Mouse (Mus musculus) skeletal muscle tissue, adult 2 months (tissue): Measurements from ENCODE around the gene Hbb-bs.
"Not testable (repeated sequence)": the region's sequence is repeated elsewhere in the genome, so short reads cannot be mapped to it uniquely, and the experiment has no call there.

ENCODE experiments used
- DNase-seq: peaks from one replicate; pipeline ENCODE4 v3.0.0-alpha.2; 2012; ENCODE audit warnings: low read depth, low spot score

The Hbb-bs gene

DNA sequence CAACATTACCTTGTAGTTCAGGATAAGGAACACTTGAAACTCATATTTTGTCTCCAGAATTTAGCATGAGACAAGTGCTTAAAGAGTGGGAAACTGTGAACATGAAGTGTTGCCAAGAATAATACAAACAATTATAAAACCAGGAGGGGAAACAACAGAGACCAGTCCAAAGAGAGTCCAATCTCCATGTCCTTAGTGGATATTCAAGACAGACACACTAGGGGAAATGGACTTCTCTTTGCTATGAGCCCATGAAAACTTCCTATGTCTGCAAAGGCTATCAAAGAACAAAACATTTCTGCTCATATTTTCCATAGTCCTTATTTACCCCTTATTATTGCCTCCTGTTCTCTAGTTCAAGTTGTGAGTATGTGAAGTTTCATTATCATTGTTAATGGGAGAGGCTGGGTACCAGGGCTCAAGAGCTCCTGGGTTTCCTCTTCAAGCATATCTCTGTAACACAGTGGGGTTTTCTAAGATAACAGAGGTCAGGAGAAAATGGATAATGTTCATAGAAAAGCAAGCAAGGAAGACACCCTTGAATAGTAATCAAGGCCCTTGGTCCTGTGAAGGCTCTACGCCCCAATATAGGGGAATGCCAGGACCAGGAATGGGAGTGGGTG lies 16.6 kb downstream of the Hbb-bs start:
- no peak for DNase-seq

GRCm38 (mm10) chr7:103810746-103811145 lies 17.1 kb downstream of the Hbb-bs start:
- DNase-seq: no peak

- DNase-seq: no peak
These were observed 17.6 kb downstream of the Hbb-bs start for GRCm38 (mm10) chr7:103810296-103810695.

DNA sequence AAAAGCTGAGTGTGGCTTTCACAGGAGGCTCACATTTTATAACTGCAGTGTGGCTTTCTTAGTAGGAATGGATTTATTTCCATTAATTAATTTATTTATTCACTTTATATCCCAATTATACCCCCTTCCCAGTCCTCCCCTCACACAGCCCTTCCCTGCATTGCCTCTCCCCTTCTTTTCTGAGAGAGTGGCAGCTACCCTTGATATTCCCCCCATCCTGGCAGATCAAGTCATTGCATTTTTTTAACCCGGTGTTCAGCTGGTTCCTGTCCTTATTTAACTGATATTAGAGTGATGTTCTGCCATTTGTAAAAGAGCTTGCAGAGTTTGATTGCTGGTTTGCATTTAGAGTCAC lies 18.1 kb downstream of the Hbb-bs start:
- DNase-seq: no peak

DNA sequence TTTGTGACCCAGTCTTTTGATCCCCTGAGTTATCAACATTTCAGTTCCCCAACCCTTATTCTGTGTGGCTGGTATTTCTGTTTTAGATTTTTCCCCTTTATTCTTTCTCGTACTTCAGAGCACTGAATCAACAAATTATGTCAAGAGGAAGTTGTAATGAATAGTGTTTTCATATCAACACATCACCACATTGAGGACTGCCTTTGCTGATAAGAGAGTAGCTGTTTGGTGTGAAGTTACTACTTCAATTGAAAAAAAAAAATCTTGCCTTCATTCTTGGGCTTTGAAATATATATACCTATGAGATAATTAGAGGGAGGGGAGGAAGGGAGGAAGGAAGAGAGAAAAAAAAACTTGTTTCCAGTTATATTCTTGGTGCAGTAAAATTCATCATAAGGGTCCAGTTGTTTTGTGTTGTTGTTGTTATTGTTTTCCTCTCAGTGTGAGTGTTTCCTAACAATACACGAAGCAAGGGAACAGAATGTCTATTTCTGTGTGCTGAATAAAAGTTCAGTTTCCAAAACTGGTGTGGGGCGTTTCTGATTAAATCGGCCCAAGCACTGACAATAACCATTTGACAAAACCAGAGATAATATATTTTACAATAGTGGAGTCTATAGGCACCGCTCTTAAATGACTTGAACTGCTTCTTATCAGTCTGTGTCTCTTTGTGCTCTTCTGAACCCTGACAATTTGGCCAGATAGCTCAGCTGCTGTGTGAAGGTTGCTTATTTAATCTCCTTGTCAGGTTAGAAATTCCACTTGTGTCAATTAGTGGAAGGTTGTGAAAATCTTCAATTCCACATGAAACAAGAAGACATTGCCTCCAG lies 18.7 kb downstream of the Hbb-bs start:
- no peak for DNase-seq

DNA sequence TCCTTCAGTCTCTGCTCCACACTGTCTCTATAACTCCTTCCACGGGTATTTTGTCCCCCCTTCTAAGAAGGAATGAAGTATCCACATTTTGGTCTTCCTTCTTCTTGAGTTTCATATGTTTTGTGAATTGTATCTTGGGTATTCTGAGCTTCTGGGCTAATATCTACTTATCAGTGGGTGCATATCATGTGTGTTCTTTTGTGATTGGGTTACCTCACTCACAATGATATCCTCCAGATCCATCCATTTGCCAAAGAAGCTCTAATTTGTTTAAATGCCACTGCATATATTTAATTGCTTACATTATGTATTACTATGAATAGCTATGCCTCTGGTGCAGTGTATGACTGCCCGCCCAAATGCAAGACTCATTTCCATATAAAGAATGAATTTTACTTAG lies 19.8 kb downstream of the Hbb-bs start:
- not testable (repeated sequence) for DNase-seq

DNA sequence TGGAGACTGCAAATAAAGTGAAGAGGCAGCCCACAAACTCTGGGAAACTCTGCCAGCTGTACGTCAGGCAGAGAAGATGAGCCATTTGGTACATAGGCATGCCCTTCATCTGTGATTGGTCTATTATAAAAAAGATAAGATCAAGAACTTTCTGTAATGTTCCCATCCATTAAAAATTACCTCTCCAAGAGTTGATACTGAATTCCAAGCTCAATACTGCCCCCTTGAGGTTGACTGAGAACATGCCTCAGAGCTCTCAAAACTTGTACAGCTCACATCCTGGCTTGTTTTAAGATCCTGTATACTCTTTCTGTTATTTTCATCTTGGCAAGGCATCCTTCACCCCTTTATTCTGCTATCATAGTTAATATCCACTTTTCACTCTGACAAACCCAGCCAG lies 21.0 kb downstream of the Hbb-bs start:
- no peak for DNase-seq

- no peak for DNase-seq
These were observed 35.1 kb downstream of the Hbb-bs start for GRCm38 (mm10) chr7:103792669-103793388.

DNA sequence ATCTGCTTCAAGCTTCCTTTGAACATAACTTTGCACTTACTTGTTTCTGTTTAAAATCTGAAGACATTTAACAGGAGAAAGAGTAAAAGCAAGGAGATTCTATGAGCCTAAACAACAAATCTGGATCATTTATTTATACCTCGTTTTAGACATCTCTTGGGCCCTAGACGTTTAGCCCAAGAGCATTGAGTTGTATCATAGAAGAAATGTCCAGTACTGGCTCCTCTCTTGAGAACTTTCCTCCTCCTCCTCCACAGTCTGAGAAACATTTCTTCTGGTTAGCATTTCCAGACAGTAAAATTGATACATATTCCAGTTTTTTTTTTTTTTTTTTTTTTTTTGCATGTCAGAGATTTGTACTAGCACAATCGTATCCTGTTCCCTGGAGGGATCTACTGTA lies 36.2 kb downstream of the Hbb-bs start, which contains the start of gene Olfr67:
Gene Olfr67, minus strand, starts transcription at position 101 of the 400 bp plus-strand sequence.
- no peak for DNase-seq

GRCm38 (mm10) chr7:103779598-103779997 lies 48.3 kb downstream of the Hbb-bs start, which contains the start of gene Olfr68:
Gene Olfr68, minus strand, starts transcription at chr7:103779698.
- no peak for DNase-seq

DNA sequence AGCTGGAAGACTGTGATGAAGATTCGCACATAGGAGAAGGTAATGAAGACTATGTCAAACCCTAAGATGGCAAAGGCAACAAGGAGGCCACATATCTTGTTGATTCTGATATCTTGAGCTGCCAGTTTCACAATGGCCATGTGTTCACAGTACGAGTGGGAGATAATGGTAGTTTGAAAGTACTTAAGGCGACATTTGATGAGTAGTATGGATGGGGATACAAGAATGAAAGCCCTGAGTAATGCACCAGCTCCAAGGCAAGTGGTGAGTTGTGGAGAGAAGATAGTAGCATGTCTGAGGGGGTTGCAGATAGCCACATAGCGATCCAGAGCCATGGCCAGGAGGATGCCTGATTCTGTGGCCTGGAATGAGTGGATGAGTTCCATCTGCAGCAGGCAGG lies 50.2 kb downstream of the Hbb-bs start:
- DNase-seq: not testable (repeated sequence)
